Mouse (Mus musculus) lung, postnatal 4 days (tissue): ENCODE data around the gene Spaca5.

ENCODE experiments used
- DNase-seq, 2 experiments: peaks; one replicate each; pipeline ENCODE4 v3.0.0; 2021

The Spaca5 gene

DNA sequence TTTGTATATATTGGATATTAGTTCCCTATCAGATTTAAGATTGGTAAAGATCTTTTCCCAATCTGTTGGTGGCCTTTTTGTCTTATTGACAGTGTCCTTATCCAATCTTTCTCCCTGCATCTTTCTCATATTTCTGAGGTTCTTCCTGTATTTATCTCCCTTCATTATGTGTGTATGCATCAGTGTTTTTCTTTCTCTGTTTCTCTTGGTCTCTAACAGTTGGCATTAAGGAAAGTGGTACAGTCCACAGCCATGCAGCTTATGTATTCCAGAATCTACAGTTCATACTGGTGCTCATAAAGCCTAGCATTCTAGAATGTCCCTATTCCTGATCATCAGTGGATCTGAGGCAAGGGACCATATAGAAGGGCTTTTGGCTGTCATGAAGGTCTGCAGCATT is at the start of gene Spaca5:
TSS of gene Spaca5 (plus strand) at position 301 of the 400 bp plus-strand sequence.
- no peak for DNase-seq

DNA sequence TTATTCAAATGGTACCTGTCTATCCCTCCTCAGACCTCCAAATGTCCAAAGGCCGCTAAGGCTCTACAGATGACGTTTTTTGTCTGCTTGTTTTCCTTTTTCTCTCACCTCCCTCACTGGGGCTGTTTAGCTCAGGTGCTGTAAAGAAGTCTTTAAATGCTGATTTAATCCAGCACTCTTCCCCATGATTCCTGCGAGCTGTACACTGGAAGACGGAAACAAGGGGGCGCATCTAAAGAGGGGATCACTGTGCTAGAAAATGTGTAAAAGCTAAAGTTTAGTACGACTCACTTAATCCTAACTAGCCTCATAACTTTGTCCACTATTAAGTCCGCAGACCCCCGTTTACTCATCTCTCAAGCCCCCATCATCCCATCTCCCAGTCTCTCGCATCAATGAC is 6.7 kb upstream of the Spaca5 start:
- DNase-seq = no peak

DNA sequence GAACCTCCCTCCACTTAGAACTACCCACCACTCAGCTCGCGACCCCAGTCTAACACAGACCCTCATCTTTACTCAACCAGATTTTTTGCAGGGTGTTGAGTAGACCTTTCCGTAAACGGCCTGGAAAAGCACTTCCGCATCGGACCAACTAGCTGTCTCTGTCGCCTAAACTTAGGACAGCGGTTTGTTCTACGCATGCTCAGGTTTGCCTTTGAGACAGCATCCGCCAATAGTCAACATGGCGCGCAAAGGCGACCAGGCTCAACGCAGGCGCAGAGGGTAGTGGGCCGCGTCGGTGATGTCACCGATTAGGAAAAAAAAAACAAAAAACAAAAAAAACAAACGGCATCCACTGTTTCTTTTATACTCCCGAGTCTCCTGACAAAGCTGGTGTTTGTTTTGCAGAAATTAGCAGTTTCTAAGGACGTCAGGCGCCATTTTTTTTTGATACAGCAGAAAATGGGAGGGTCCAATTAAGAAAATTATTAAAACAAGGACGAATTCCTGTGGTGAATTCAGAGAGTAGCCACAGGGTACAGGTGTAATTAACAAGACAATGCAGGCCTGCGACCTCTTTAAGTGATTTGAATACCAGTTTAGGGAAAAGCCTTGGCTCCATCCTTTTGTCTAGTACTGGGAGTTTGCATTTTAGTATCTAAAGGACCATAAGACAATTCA is 6.2 kb upstream of the Spaca5 start, which contains the start of gene Zfp182:
TSS of gene Zfp182 (minus strand) at position 451 of the 678 bp plus-strand sequence.
- peak; percentile 83 to 88 for DNase-seq

DNA sequence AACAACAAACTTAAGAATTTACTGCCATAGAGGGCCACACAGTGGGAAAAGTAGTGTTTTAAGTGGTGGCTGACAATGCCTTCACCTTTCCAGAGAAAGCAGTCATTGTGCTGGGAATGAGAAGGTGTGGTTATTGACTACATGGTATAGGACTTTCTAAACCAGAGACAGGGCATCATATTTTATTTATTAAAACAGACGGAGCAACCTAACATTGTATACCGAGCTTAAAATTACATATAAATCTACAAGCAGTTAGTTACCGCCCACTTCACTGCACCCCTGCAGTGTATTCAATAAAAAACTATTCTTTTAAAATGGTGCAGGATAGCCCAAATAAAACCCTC is 5.7 kb upstream of the Spaca5 start:
- DNase-seq = no peak

DNA sequence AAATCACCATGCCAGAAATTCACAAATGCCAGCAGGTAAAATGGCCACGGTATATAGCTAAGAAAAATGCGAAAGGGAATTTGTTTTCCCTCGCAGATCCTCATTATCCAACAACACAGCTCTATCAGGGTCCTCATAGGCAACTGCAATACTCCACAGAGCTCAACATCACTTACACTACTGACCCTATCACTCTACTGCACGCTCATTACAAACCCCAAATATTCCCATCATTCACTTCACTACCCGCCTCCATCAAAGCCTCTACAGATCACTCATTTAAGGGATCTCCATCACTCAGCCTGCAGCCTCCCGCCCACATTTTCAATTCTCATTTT is 20.4 kb downstream of the Spaca5 start:
- no peak for DNase-seq

DNA sequence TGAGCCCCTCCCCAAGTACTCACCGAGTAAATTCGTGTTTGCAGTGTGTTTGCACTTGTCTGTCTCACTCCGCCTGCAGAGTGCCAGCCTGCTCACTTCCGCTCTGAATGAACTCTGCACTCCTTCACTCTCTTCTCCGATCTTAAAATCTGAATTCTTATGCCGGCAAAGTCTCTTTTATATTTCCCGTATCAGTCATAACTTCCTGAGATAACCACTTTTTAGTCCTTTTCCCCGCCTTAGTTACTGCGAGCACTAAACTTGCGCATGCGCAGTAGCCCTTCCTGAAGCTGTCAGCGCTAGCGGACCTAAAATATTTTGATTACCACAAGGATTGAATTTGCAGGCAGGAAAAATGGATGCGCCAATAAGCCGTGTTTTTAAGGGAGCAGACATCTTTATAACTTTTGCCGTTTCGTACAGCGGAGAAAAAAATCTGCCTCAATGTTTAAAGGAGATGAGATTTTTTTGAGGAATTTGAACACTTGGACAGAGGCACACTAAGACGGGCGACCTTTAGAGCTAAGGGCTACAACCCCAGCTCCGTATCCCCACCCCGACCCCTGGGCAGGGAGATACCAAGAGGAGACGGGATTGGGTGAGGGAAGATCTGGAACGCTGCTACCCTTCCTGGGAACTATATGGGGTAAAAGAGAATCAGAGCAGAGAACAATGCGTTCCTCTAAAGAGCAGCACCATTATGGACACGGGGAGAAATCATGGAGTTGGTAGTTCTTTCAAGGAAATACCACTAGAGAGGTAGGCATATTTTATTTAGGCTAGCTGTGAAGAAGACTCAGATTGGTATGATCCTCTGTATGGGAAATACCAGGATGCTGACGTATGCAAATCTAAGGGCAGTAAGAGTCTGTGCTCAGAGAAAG is 21.0 kb downstream of the Spaca5 start, which contains the start of gene Zfp300:
TSS of gene Zfp300 (minus strand) at position 545 of the 884 bp plus-strand sequence.
- peak; percentile 70 to 71 for DNase-seq

DNA sequence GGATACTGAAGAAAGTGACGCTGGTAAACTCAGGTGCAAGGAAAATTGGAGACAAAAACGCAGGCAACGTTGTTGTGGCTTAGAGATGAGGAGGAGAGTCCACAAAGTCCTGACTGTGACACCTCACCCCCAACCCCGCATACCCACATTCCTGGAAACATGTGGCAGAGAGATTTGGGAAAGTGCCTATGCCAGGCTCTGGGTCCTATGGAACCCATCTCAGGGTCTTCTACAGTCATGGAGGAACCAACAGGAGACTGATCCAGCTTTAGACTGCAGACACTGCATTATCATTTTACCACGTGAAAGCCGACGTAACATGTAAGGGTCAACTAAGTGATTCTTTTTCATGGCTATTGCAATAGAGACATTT is 21.6 kb downstream of the Spaca5 start:
- DNase-seq = no peak

DNA sequence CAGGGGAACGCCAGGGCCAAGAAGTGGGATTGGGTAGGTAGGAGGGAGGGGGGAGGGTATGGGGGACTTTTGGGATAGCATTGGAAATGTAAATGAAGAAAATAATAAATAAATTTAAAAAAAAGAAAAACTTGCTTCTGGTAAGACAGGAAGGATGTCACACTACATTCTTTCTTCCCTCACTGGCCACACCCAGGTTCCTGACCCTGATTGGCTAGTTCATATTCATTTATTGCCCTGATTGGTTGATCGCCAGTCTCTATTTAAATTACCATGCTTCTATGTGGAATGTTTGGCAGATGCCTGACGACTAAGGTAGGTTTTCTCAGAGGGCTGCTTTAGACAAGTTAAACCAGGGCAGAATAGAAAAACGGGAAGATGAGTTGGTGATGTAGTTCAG is 47.3 kb downstream of the Spaca5 start, which contains the start of gene Ssxa1:
TSS of gene Ssxa1 (plus strand) at position 301 of the 400 bp plus-strand sequence.
- no peak for DNase-seq
